8 mouse cellular contexts compared by ENCODE assay signal in genomic region chr4:57567666-57568206, GRCm38 (mm10). TPM values are rescaled to one million over a fixed set of nuclear protein-coding genes. Genes with fewer than 3 reads are reported as not detected.
DNase-seq lines count a peak whose midpoint lies in the region; ATAC-seq lines count a peak whose summit lies in the region.

Gene Pakap (plus strand): TSS chr4:57568179.

- ATAC-seq in hindbrain, embryonic 13.5 days (ENCODE audit: low FRiP score), result peak; percentile 93
- peak; percentile 80 for ATAC-seq in midbrain, embryonic 11.5 days (ENCODE audit: low FRiP score)
- ATAC-seq in stomach, embryonic 15.5 days (ENCODE audit: insufficient read depth, low FRiP score, low read depth), result peak; percentile 82

- under 1% methylated on average over 44 of the region's 51 CpGs for WGBS in hindbrain, embryonic 13.5 days
- WGBS in midbrain, embryonic 11.5 days, result under 1% methylated on average over 33 of the region's 51 CpGs
- WGBS in stomach, embryonic 15.5 days, result under 1% methylated on average over 49 of the region's 51 CpGs

- no peaks in the 10 kb centered on the region for H3K36me3 ChIP-seq in hindbrain, embryonic 13.5 days
- no peaks in the 10 kb centered on the region for H3K36me3 ChIP-seq in midbrain, embryonic 11.5 days (ENCODE audit: control insufficient read depth, insufficient read depth, low read length)
- no peaks in the 10 kb centered on the region for H3K36me3 ChIP-seq in stomach, embryonic 15.5 days

- H3K27me3 ChIP-seq in hindbrain, embryonic 13.5 days, result peaks cover 20% of the 10 kb centered on the region
- 0 out of 2 replicates have a peak, but pooled peaks cover 2% of the 10 kb centered on the region for H3K27me3 ChIP-seq in midbrain, embryonic 11.5 days (ENCODE audit: control insufficient read depth, insufficient read depth, low read length)
- 0 out of 2 replicates have a peak, but pooled peaks cover 3% of the 10 kb centered on the region for H3K27me3 ChIP-seq in stomach, embryonic 15.5 days (replicated peaks)

- H3K27ac ChIP-seq in hindbrain, embryonic 13.5 days, result peak within 1 kb of the TSS; percentile 81
- no peak within 1 kb of the TSS for H3K27ac ChIP-seq in midbrain, embryonic 11.5 days (ENCODE audit: low read depth, low read length)
- H3K27ac ChIP-seq in stomach, embryonic 15.5 days, result peak within 1 kb of the TSS; percentile 78

- H3K4me3 ChIP-seq in hindbrain, embryonic 13.5 days, result peak within 1 kb of the TSS; percentile 63
- H3K4me3 ChIP-seq in midbrain, embryonic 11.5 days (ENCODE audit: low read depth, low read length), result peak within 1 kb of the TSS; percentile 47
- peak within 1 kb of the TSS; percentile 56 for H3K4me3 ChIP-seq in stomach, embryonic 15.5 days (replicated peaks)

- H3K4me2 ChIP-seq in hindbrain, embryonic 13.5 days, result peak within 1 kb of the TSS; percentile 91
- peak within 1 kb of the TSS; percentile 86 for H3K4me2 ChIP-seq in midbrain, embryonic 11.5 days
- H3K4me2 ChIP-seq in stomach, embryonic 15.5 days, result peak within 1 kb of the TSS; percentile 95

- peaks cover 31% of the 10 kb centered on the region for H3K4me1 ChIP-seq in hindbrain, embryonic 13.5 days (replicated peaks)
- H3K4me1 ChIP-seq in midbrain, embryonic 11.5 days (ENCODE audit: control insufficient read depth, insufficient read depth, low read length), result peaks cover 4% of the 10 kb centered on the region
- H3K4me1 ChIP-seq in stomach, embryonic 15.5 days, result no peaks in the 10 kb centered on the region

- peak; percentile 77 for DNase-seq in Muller cell, postnatal 12 days (ENCODE audit: inconsistent ontology term)
- DNase-seq in cerebellum, adult 9-10 months, result peak; percentile 28
- DNase-seq in frontal cortex, postnatal 14 days (ENCODE audit: low spot score in 2 of 2), result peak; percentile 49 to 65
- peak; percentile 74 to 79 for DNase-seq in left cerebral cortex, postnatal 25 days (ENCODE audit: low spot score in 2 of 2)
- peak; percentile 92 for DNase-seq in midbrain, embryonic 11.5 days (ENCODE audit: low spot score, missing footprints)
- DNase-seq in B cell, adult 2 months, result no peak

- H3K9ac ChIP-seq in hindbrain, embryonic 13.5 days, result peak within 1 kb of the TSS; percentile 81
- peak within 1 kb of the TSS; percentile 50 for H3K9ac ChIP-seq in midbrain, embryonic 11.5 days (ENCODE audit: low read length)
- peak within 1 kb of the TSS; percentile 46 for H3K9ac ChIP-seq in stomach, embryonic 15.5 days

- H3K9me3 ChIP-seq in hindbrain, embryonic 13.5 days, result no peaks in the 10 kb centered on the region
- H3K9me3 ChIP-seq in midbrain, embryonic 11.5 days (ENCODE audit: control insufficient read depth, low read length), result no peaks in the 10 kb centered on the region
- no peaks in the 10 kb centered on the region for H3K9me3 ChIP-seq in stomach, embryonic 15.5 days

- intact Hi-C loops in left cerebral cortex, postnatal 25 days (cut with DNase I), result no loop called here

RNA-seq across cellular contexts. Expression of gene Pakap, which starts in this region (rescaled TPM):
- 10.3 and 11.5 TPM in 2 replicates for polyA plus RNA-seq in hindbrain, embryonic 13.5 days (2015; fragmentation: Nextera tagmentation; extraction: Ambion mirVana)
- total RNA-seq in left cerebral cortex, postnatal 25 days (2021), result 10 to 100 TPM; 15.8 to 18.0 TPM
- polyA plus RNA-seq in midbrain, embryonic 11.5 days (2014; fragmentation: Nextera tagmentation; extraction: Ambion mirVana), result 21.1 and 21.4 TPM in 2 replicates
- polyA plus RNA-seq in stomach, embryonic 15.5 days (2015; fragmentation: Nextera tagmentation; extraction: Ambion mirVana), result 24.7 and 25.8 TPM in 2 replicates

Comparison
In these comparisons a context has a peak if more than half of its experiments do, and no peak if none do; other contexts are left out.
1. DNase-seq: peak in Muller cell, postnatal 12 days (single experiment), cerebellum, adult 9-10 months (single experiment), frontal cortex, postnatal 14 days (2 of 2), left cerebral cortex, postnatal 25 days (2 of 2) and midbrain, embryonic 11.5 days (single experiment); none in B cell, adult 2 months (0 of 2).
2. Peak in every context shown above with its lines, with median percentiles within 50 percentile points of each other: ATAC-seq, H3K4me2 ChIP-seq, H3K4me3 ChIP-seq and H3K9ac ChIP-seq.